Comparison of ENCODE assay signal across 12 mouse cellular contexts in the genomic region with DNA sequence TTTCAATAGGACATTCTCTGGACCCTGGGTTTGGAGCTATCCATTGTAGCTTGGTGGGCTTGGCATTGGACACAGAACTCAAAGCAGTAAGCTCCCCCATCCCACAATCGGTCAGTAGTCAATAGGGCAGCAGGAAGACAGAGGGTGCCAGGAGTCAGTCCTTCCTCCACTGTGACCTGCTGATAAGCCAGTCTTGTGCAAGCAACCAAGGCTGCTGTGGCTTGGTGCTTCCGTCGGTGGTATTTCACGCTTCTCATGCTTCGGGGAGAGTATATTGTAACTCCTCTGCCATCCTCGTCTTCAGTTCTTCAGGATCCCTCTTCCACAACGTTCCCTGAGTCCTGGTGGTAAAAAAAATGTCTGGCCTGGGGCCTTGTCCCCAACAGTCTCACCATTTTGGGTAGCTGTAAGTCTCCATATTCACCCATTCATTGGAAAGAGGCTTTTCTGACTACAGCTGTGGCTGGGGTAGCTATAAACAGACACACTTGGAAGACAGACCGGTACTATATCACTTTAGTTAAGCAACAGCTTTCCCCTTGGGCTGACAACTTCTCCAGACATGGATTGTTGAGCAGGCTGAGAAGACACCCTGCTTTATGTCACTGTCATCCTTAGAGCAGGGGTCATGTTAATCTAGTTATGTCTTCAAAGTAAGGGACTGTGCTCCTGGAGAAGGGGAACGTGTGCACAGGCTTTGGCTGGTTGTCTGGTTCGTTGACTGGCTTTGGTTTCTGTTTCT.
DNase-seq lines count a peak whose midpoint lies in the region; ATAC-seq lines count a peak whose summit lies in the region.
"Had no signal": no experiment of that assay in that cellular context is flagged by ENCODE, and none has a peak within 500 bp of the region (broad histone marks: within the 10 kb centered on the region; RNA-seq: fewer than 3 reads in every experiment).

No protein-coding gene starts in this region.

- H3K4me1 ChIP-seq in liver, embryonic 15.5 days (replicated peaks) = peaks cover 26% of the 10 kb centered on the region
- H3K4me1 ChIP-seq: hindbrain, embryonic 15.5 days; midbrain, embryonic 15.5 days had no signal

- H3K4me3 ChIP-seq in liver, embryonic 15.5 days (replicated peaks) = no peak overlapping the region
- H3K4me3 ChIP-seq: heart, adult 2 months; hindbrain, embryonic 15.5 days; midbrain, embryonic 15.5 days had no signal

- H3K9ac ChIP-seq in liver, embryonic 15.5 days = no peak overlapping the region
- H3K9ac ChIP-seq: hindbrain, embryonic 15.5 days; midbrain, embryonic 15.5 days had no signal

- H3K4me2 ChIP-seq in liver, embryonic 15.5 days = 0 out of 2 replicates have a peak overlapping the region, but pooled peaks have one; percentile 6
- H3K4me2 ChIP-seq: hindbrain, embryonic 15.5 days; midbrain, embryonic 15.5 days had no signal

- DNase-seq in embryo, embryonic 10 days (ENCODE audit: low spot score) = peak; percentile 35
- no peak for DNase-seq in embryo, embryonic 11 days
- peak; percentile 25 for DNase-seq in thymus, postnatal 4 days
- DNase-seq in thymus, postnatal 0 days (ENCODE audit: low spot score) = no peak
- DNase-seq in layer of hippocampus, postnatal 14 days (ENCODE audit: low spot score in 2 of 2) = no peak
- DNase-seq in right cerebral cortex, postnatal 36 days (ENCODE audit: low spot score in 2 of 2) = no peak
- DNase-seq in kidney, adult 9 months = no peak
- DNase-seq: cerebellum, adult 11 months; heart, adult 2 months had no signal

- H3K36me3 ChIP-seq in liver, embryonic 15.5 days (replicated peaks) = no peaks in the 10 kb centered on the region
- H3K36me3 ChIP-seq: hindbrain, embryonic 15.5 days; midbrain, embryonic 15.5 days had no signal

- H3K9me3 ChIP-seq in liver, embryonic 15.5 days (replicated peaks) = no peaks in the 10 kb centered on the region
- H3K9me3 ChIP-seq: hindbrain, embryonic 15.5 days; midbrain, embryonic 15.5 days had no signal

- 0 out of 2 replicates have a peak, but pooled peaks have one; percentile 40 for ATAC-seq in liver, embryonic 15.5 days (ENCODE audit: insufficient read depth)
- ATAC-seq: midbrain, embryonic 15.5 days had no signal

- WGBS in liver, embryonic 15.5 days (ENCODE audit: insufficient replicate concordance) = 7% methylated on average over 10 of the region's 10 CpGs

- no peak overlapping the region for H3K27ac ChIP-seq in liver, embryonic 15.5 days (replicated peaks)
- H3K27ac ChIP-seq: heart, adult 2 months; hindbrain, embryonic 15.5 days; midbrain, embryonic 15.5 days had no signal

- H3K27me3 ChIP-seq in liver, embryonic 15.5 days = no peaks in the 10 kb centered on the region
- H3K27me3 ChIP-seq: hindbrain, embryonic 15.5 days; midbrain, embryonic 15.5 days had no signal

Comparison
In these comparisons a context has a peak if more than half of its experiments do, and no peak if none do; other contexts are left out.
1. DNase-seq: peak in embryo, embryonic 10 days (single experiment) and thymus, postnatal 4 days (single experiment); none in embryo, embryonic 11 days (single experiment), thymus, postnatal 0 days (single experiment), layer of hippocampus, postnatal 14 days (0 of 2), right cerebral cortex, postnatal 36 days (0 of 2) and kidney, adult 9 months (single experiment).